Mouse (Mus musculus): ENCODE results near the gene Cd2ap.

Cd2ap gene

GRCm38 (mm10) chr17:42857506-42857905 lies 19.0 kb downstream of the Cd2ap start:
- DNase-seq = no peak

GRCm38 (mm10) chr17:42847108-42847507 lies 29.4 kb downstream of the Cd2ap start:
- DNase-seq = no peak

- DNase-seq = no peak
Observed at GRCm38 (mm10) chr17:42837193-42837592, 39.3 kb downstream of the Cd2ap start.

- DNase-seq = no peak
Observed at GRCm38 (mm10) chr17:42822787-42823186, 53.7 kb downstream of the Cd2ap start.

GRCm38 (mm10) chr17:42815374-42815773 lies 61.1 kb downstream of the Cd2ap start:
- DNase-seq = no peak

- no peak for DNase-seq
Observed at GRCm38 (mm10) chr17:42792412-42792975, 84.0 kb downstream of the Cd2ap start.

- DNase-seq = no peak
Observed at GRCm38 (mm10) chr17:42790787-42791186, 85.7 kb downstream of the Cd2ap start.

GRCm38 (mm10) chr17:42789723-42790122 lies 86.7 kb downstream of the Cd2ap start:
- DNase-seq = no peak

GRCm38 (mm10) chr17:42788686-42789453 lies 87.6 kb downstream of the Cd2ap start:
- DNase-seq = no peak

GRCm38 (mm10) chr17:42782156-42782757 lies 94.2 kb downstream of the Cd2ap start:
- peak; percentile 45 for DNase-seq

GRCm38 (mm10) chr17:42753791-42754190 lies 122.7 kb downstream of the Cd2ap start:
- peak; percentile 30 for DNase-seq

GRCm38 (mm10) chr17:42752173-42752572 lies 124.3 kb downstream of the Cd2ap start:
- DNase-seq = peak; percentile 21

GRCm38 (mm10) chr17:42745657-42746420 lies 130.6 kb downstream of the Cd2ap start:
- no peak for DNase-seq
